Mouse (Mus musculus): ENCODE data around the gene Olfr943. TPM values are rescaled to one million over a fixed set of nuclear protein-coding genes. Genes with fewer than 3 reads are reported as not detected.

Olfr943 gene
- polyA plus RNA-seq (2015; fragmentation: Nextera tagmentation; extraction: Ambion mirVana): not detected in 2 replicates

DNA sequence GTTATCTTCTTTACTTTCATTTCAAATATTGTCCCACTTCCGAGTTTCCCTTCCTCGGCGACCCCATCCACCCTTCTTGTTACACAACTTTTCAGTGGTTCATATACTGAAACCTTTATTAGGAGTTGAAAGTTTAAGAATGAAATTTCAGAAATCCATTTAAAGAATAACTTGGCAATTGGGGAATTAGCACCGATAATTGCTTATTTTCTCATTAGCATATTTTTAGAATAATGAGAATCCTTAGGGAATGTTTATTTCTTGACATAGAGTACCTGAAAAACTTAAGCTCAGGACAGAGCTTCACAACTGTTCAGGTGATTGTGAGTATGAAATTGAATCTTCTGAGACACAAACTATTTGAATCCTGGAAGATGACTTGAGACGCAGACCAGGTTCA is at the start of gene Olfr943:
Gene Olfr943, plus strand, starts transcription at position 301 of the 400 bp plus-strand sequence.
- no peaks in the 10 kb centered on the region for H3K4me1 ChIP-seq (replicated peaks)
- H3K27me3 ChIP-seq: no peaks in the 10 kb centered on the region
- H3K36me3 ChIP-seq (replicated peaks): no peaks in the 10 kb centered on the region
- no peak for ATAC-seq (ENCODE audit: insufficient read depth)
- H3K27ac ChIP-seq (replicated peaks): no peak within 1 kb of the TSS
- no peak within 1 kb of the TSS for H3K4me2 ChIP-seq
- 70% methylated on average over 5 of the region's 5 CpGs for WGBS (ENCODE audit: insufficient replicate concordance)
- H3K4me3 ChIP-seq (replicated peaks): no peak within 1 kb of the TSS
- no peaks in the 10 kb centered on the region for H3K9me3 ChIP-seq (replicated peaks)
- H3K9ac ChIP-seq: no peak within 1 kb of the TSS

DNA sequence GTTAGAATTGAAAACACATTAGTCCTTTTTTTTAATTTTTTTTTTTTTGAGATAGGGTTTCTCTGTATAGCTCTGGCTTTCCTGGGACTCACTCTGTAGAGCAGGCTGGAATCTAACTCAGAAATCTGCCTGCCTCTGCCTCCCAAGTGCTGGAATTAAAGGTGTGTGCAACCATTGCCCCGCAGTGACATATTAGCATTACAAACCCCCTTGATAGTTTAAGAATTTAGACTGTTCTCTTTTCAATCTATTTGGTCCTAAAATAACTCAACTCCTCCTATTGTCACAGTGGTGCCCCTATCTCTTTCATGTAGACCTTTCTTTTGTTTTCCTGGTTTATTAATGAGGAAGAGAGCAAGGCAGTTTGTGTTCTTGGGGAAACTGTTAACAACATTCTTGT is 38.8 kb upstream of the Olfr943 start:
- no peak overlapping the region for H3K4me3 ChIP-seq (replicated peaks)
- no peak overlapping the region for H3K4me2 ChIP-seq
- H3K27ac ChIP-seq (replicated peaks): no peak overlapping the region
- ATAC-seq (ENCODE audit: insufficient read depth): no peak
- H3K4me1 ChIP-seq (replicated peaks): no peaks in the 10 kb centered on the region
- 67% methylated on average over 1 of the region's 1 CpGs for WGBS (ENCODE audit: insufficient replicate concordance)
- no peaks in the 10 kb centered on the region for H3K9me3 ChIP-seq (replicated peaks)
- H3K36me3 ChIP-seq (replicated peaks): no peaks in the 10 kb centered on the region
- H3K9ac ChIP-seq: no peak overlapping the region
- H3K27me3 ChIP-seq: no peaks in the 10 kb centered on the region

DNA sequence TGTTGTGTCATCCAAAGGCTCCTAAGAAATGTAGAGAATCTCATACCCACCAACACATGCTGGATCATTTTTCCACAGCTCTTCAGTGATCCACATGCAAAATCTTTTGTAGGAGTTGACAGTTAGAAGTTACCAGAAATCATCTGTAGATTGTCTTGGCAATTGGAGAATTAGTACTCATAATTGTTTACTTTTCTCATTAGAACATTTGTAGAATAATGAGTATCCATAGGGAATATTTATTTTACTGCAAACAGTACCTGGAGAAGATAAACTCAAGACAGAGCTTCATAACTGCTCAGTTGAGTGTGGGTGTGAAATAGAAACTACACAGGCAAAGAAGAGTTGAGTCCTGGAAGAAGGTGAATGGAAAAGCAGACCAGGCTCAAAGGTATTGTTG is 38.3 kb upstream of the Olfr943 start, which contains the start of gene Olfr27:
Gene Olfr27, plus strand, starts transcription at position 301 of the 400 bp plus-strand sequence.
- Histone ChIP-seq H3K4me2 (no peak within 1 kb of the TSS), H3K4me1 (replicated peaks) (no peaks in the 10 kb centered on the region), H3K9ac (no peak within 1 kb of the TSS), H3K9me3 (replicated peaks) (no peaks in the 10 kb centered on the region), H3K27ac (replicated peaks) (no peak within 1 kb of the TSS), H3K27me3 (no peaks in the 10 kb centered on the region), H3K36me3 (replicated peaks) (no peaks in the 10 kb centered on the region), H3K4me3 (replicated peaks) (no peak within 1 kb of the TSS)
- no peak for ATAC-seq (ENCODE audit: insufficient read depth)

DNA sequence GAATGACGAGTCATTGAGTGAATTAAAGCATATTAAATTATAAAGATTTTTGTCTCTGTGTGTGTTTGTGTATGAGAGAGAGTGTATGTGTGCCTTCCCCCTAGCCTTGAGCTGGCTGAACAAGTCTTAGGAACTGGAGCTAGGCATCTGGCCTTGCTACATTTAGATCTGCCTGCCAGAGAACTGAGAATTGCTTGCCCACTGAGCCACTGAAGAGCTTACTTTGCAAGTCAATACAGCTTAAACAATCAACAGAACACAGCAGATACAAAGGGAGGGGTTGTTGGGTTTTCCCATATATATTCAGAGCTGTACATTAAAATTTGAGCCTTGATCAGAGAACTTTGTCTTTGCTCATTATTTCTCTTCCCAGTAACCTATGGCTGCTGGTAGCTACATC is 13.7 kb upstream of the Olfr943 start:
- Histone ChIP-seq H3K4me3 (replicated peaks) (no peak overlapping the region), H3K27me3 (no peaks in the 10 kb centered on the region), H3K27ac (replicated peaks) (no peak overlapping the region), H3K4me2 (no peak overlapping the region), H3K9me3 (replicated peaks) (no peaks in the 10 kb centered on the region), H3K9ac (no peak overlapping the region), H3K36me3 (replicated peaks) (no peaks in the 10 kb centered on the region), H3K4me1 (replicated peaks) (no peaks in the 10 kb centered on the region)
- no peak for ATAC-seq (ENCODE audit: insufficient read depth)
- WGBS (ENCODE audit: insufficient replicate concordance): 34% methylated on average over 1 of the region's 1 CpGs

DNA sequence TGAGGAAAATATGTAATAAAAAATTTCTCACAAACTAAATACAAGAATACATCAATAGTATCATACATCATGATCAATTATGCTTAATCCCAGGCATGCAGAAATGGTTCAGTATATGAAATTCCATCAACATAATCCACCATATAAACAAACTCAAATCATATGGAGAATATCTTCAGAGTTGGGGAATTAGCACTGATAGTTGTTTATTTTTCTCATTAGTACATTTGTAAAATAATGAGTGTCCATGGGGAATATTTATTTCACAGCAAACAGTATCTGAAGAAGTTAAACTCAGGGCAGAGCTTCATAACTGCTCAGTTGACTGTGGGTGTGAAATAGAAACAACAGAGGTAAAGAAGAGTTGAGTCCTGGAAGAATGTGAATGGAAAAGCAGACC is 35.5 kb downstream of the Olfr943 start, which contains the start of gene Olfr944:
Gene Olfr944, plus strand, starts transcription at position 301 of the 400 bp plus-strand sequence.
- H3K4me2 ChIP-seq: no peak within 1 kb of the TSS
- no peaks in the 10 kb centered on the region for H3K4me1 ChIP-seq (replicated peaks)
- ATAC-seq (ENCODE audit: insufficient read depth): no peak
- H3K36me3 ChIP-seq (replicated peaks): no peaks in the 10 kb centered on the region
- no peak within 1 kb of the TSS for H3K4me3 ChIP-seq (replicated peaks)
- H3K9me3 ChIP-seq (replicated peaks): no peaks in the 10 kb centered on the region
- H3K27me3 ChIP-seq: no peaks in the 10 kb centered on the region
- no peak within 1 kb of the TSS for H3K9ac ChIP-seq
- no peak within 1 kb of the TSS for H3K27ac ChIP-seq (replicated peaks)

Other genes starting within 250 kb of the Olfr943 start
- gene Olfr930, start 236.5 kb upstream of the Olfr943 start, polyA plus RNA-seq (2015; fragmentation: Nextera tagmentation; extraction: Ambion mirVana): not detected in 2 replicates
- not detected in 2 replicates for gene Olfr933, start 194.0 kb upstream of the Olfr943 start, polyA plus RNA-seq (2015; fragmentation: Nextera tagmentation; extraction: Ambion mirVana)
- not detected in 2 replicates for gene Olfr934, start 178.0 kb upstream of the Olfr943 start, polyA plus RNA-seq (2015; fragmentation: Nextera tagmentation; extraction: Ambion mirVana)
- not detected in 2 replicates for gene Olfr935, start 166.6 kb upstream of the Olfr943 start, polyA plus RNA-seq (2015; fragmentation: Nextera tagmentation; extraction: Ambion mirVana)
- not detected in 2 replicates for gene Olfr146, start 142.9 kb upstream of the Olfr943 start, polyA plus RNA-seq (2015; fragmentation: Nextera tagmentation; extraction: Ambion mirVana)
- gene Olfr937, start 101.4 kb upstream of the Olfr943 start, polyA plus RNA-seq (2015; fragmentation: Nextera tagmentation; extraction: Ambion mirVana): not detected in 2 replicates
- gene Olfr938, start 87.4 kb upstream of the Olfr943 start, polyA plus RNA-seq (2015; fragmentation: Nextera tagmentation; extraction: Ambion mirVana): not detected in 2 replicates
- gene Olfr27, start 38.2 kb upstream of the Olfr943 start, polyA plus RNA-seq (2015; fragmentation: Nextera tagmentation; extraction: Ambion mirVana): not detected in 2 replicates
- gene Olfr944, start 35.6 kb downstream of the Olfr943 start, polyA plus RNA-seq (2015; fragmentation: Nextera tagmentation; extraction: Ambion mirVana): not detected in 2 replicates
- not detected in 2 replicates for gene Olfr1537, start 83.7 kb downstream of the Olfr943 start, polyA plus RNA-seq (2015; fragmentation: Nextera tagmentation; extraction: Ambion mirVana)
- not detected in 2 replicates for gene Olfr945, start 110.5 kb downstream of the Olfr943 start, polyA plus RNA-seq (2015; fragmentation: Nextera tagmentation; extraction: Ambion mirVana)
- not detected in 2 replicates for gene Olfr948, start 159.7 kb downstream of the Olfr943 start, polyA plus RNA-seq (2015; fragmentation: Nextera tagmentation; extraction: Ambion mirVana)
- gene Olfr951, start 221.1 kb downstream of the Olfr943 start, polyA plus RNA-seq (2015; fragmentation: Nextera tagmentation; extraction: Ambion mirVana): not detected in 2 replicates

Data from liver, embryonic 15.5 days (tissue).